Mouse (Mus musculus) MEL (cell line): ENCODE measurements around the gene Coro1b. TPM values are rescaled to one million over a fixed set of nuclear protein-coding genes. Genes with fewer than 3 reads are reported as not detected.

Experiments used
- DNase-seq: peaks from one replicate; pipeline ENCODE4 v3.0.0; 2011; ENCODE audit warnings: low read depth, low spot score
- H3K27ac ChIP-seq: 2 replicates; pipeline ENCODE4 v1.5.1; 2012; ENCODE audit warnings: low read depth, mild to moderate bottlenecking, control low read depth, low read length, moderate library complexity; ENCODE audit not compliant: control insufficient read depth
- H3K27me3 ChIP-seq, 2 experiments: fragments of 150-350 bp in 1 of 2; sonication (generic) in 1 of 2; 2 replicates each; pipeline ENCODE4 v1.6.1; 2012; ENCODE audit warnings: low read length in 2 of 2, mild to moderate bottlenecking in 2 of 2, improper control_type of control experiment in 1 of 2, moderate library complexity in 1 of 2; ENCODE audit not compliant: insufficient read depth in 2 of 2, control insufficient read depth in 1 of 2
- H3K36me3 ChIP-seq, 2 experiments: 2 replicates each; pipeline ENCODE4 v1.6.1; 2012 to 2014; ENCODE audit warnings: low read length in 2 of 2, improper control_type of control experiment in 1 of 2, inconsistent platforms in 1 of 2, mild to moderate bottlenecking in 1 of 2; ENCODE audit not compliant: insufficient read depth in 2 of 2, control insufficient read depth in 1 of 2
- H3K4me1 ChIP-seq, 2 experiments: fragments of 150-350 bp in 1 of 2; sonication (generic) in 1 of 2; 2 replicates each; pipeline ENCODE4 v1.6.1; 2012; ENCODE audit warnings: low read length in 2 of 2, improper control_type of control experiment in 1 of 2, mild to moderate bottlenecking in 1 of 2; ENCODE audit not compliant: insufficient read depth in 2 of 2, control insufficient read depth in 1 of 2
- H3K4me3 ChIP-seq, 2 experiments: fragments of 150-350 bp in 1 of 2; sonication (generic) in 1 of 2; 2 replicates each; pipeline ENCODE4 v1.5.1; 2012; ENCODE audit warnings: low read depth in 2 of 2, low read length in 2 of 2, mild to moderate bottlenecking in 2 of 2, moderate library complexity in 2 of 2, control low read depth in 1 of 2, improper control_type of control experiment in 1 of 2; ENCODE audit not compliant: control insufficient read depth in 1 of 2, insufficient read depth in 1 of 2
- H3K79me2 ChIP-seq: 2 replicates; pipeline ENCODE4 v1.6.1; 2012; ENCODE audit warnings: mild to moderate bottlenecking, low read length, moderate library complexity; ENCODE audit not compliant: control insufficient read depth, poor library complexity, insufficient read depth
- H3K9ac ChIP-seq: 2 replicates; pipeline ENCODE4 v1.6.1; 2012; ENCODE audit warnings: low read depth, mild to moderate bottlenecking, control low read depth, low read length, moderate library complexity; ENCODE audit not compliant: control insufficient read depth, poor library complexity, severe bottlenecking
- H3K9me3 ChIP-seq: fragments of 150-350 bp; sonication (generic); replicated peaks from 2 replicates; pipeline ENCODE4 v1.6.1; 2012; ENCODE audit warnings: mild to moderate bottlenecking, low read length, improper control_type of control experiment, moderate library complexity; ENCODE audit not compliant: insufficient read depth
- CHD1 ChIP-seq: IDR thresholded peaks from 2 replicates; pipeline ENCODE4 v1.6.1; 2012; ENCODE audit warnings: low read depth, mild to moderate bottlenecking, inconsistent platforms, low read length, improper control_type of control experiment
- CTCF ChIP-seq, 3 experiments: IDR thresholded peaks in 2 of 3; conservative IDR thresholded peaks in 1 of 3; 2 replicates each; pipeline ENCODE4 v1.5.1; 2011 to 2012; ENCODE audit warnings: low read length in 3 of 3, low read depth in 2 of 3, mild to moderate bottlenecking in 2 of 3, improper control_type of control experiment in 1 of 3, inconsistent platforms in 1 of 3, mixed read lengths in 1 of 3, moderate library complexity in 1 of 3; ENCODE audit not compliant: control insufficient read depth in 1 of 3, insufficient read depth in 1 of 3, poor library complexity in 1 of 3, severe bottlenecking in 1 of 3
- E2F4 ChIP-seq: IDR thresholded peaks from 2 replicates; pipeline ENCODE4 v1.6.1; 2011; ENCODE audit warnings: low read depth, low read length, improper control_type of control experiment, borderline replicate concordance
- HCFC1 ChIP-seq: IDR thresholded peaks from 2 replicates; pipeline ENCODE4 v1.6.1; 2012; ENCODE audit warnings: low read depth, mild to moderate bottlenecking, inconsistent platforms, low read length, improper control_type of control experiment, moderate library complexity
- MEF2A ChIP-seq: IDR thresholded peaks from 2 replicates; pipeline ENCODE4 v1.6.1; 2014; ENCODE audit warnings: low read depth, mild to moderate bottlenecking, inconsistent platforms, low read length, improper control_type of control experiment; ENCODE audit not compliant: poor library complexity, insufficient replicate concordance, severe bottlenecking; ENCODE audit errors: extremely low read depth
- POLR2A ChIP-seq, 2 experiments: IDR thresholded peaks; 2 replicates each; pipeline ENCODE4 v1.6.1; 2011 to 2012; ENCODE audit warnings: low read length in 2 of 2, mild to moderate bottlenecking in 2 of 2, control low read depth in 1 of 2, improper control_type of control experiment in 1 of 2, low read depth in 1 of 2, moderate library complexity in 1 of 2; ENCODE audit not compliant: control insufficient read depth in 1 of 2, insufficient read depth in 1 of 2, poor library complexity in 1 of 2
- POLR2AphosphoS2 ChIP-seq: IDR thresholded peaks from 2 replicates; pipeline ENCODE4 v1.6.1; 2011; ENCODE audit warnings: low read length, improper control_type of control experiment
- RCOR1 ChIP-seq: IDR thresholded peaks from 2 replicates; pipeline ENCODE4 v1.6.1; 2012; ENCODE audit warnings: low read depth, mild to moderate bottlenecking, inconsistent platforms, low read length, improper control_type of control experiment
- TBP ChIP-seq: IDR thresholded peaks from 2 replicates; pipeline ENCODE4 v1.8.0; 2011; ENCODE audit warnings: low read depth, low read length, improper control_type of control experiment
- UBTF ChIP-seq: IDR thresholded peaks from 2 replicates; pipeline ENCODE4 v1.6.1; 2012; ENCODE audit warnings: low read depth, mild to moderate bottlenecking, inconsistent platforms, low read length, improper control_type of control experiment, moderate library complexity, borderline replicate concordance; ENCODE audit not compliant: insufficient read depth
- polyA plus RNA-seq, 2 experiments: library from polyadenylated mRNA; stranded (reverse) in 1 of 2; unstranded in 1 of 2; fragments of >175 nt in 1 of 2; fragments of >200 nt in 1 of 2; gene quantifications; 2 replicates each; pipeline versions ENCODE4 v1.2.1 to v1.2.4; 2012; ENCODE audit warnings: low replicate concordance in 2 of 2, low read depth in 1 of 2; ENCODE audit not compliant: insufficient read length in 2 of 2, insufficient read depth in 1 of 2, missing spikeins in 1 of 2
- total RNA-seq: library from RNA; depleted of rRNA; stranded (reverse); fragments of 300-350 nt; gene quantifications from 2 replicates; pipeline ENCODE4 v1.2.3, GENCODE M21; 2012

The Coro1b gene
- total and polyA plus RNA-seq, 3 experiments = 55.5 to 111 TPM; not detected in 1

- no peak overlapping the region for H3K4me3 ChIP-seq
- H3K79me2 ChIP-seq = peaks cover 8% of the 10 kb centered on the region
- H3K4me1 ChIP-seq = peaks cover 0 to 18% of the 10 kb centered on the region in 2 experiments; a peak in 3 of 4 replicates
- H3K9ac ChIP-seq = no peak overlapping the region
- TF ChIP-seq CHD1 = no peak
- no peak for TF ChIP-seq RCOR1
- no peak for TF ChIP-seq UBTF
- TF ChIP-seq HCFC1 = no peak
- no peak overlapping the region for H3K27ac ChIP-seq
- no peaks in the 10 kb centered on the region for H3K27me3 ChIP-seq
- H3K9me3 ChIP-seq = no peaks in the 10 kb centered on the region
- peaks cover 0 to 4% of the 10 kb centered on the region in 2 experiments; a peak in 1 of 4 replicates for H3K36me3 ChIP-seq
- no peak for DNase-seq
Measured at GRCm38 (mm10) chr19:4101466-4101865, 47.0 kb upstream of the Coro1b start.

GRCm38 (mm10) chr19:4102049-4102448 lies 46.4 kb upstream of the Coro1b start:
- no peak overlapping the region for H3K9ac ChIP-seq
- no peak overlapping the region for H3K4me3 ChIP-seq

GRCm38 (mm10) chr19:4102626-4103025 lies 45.8 kb upstream of the Coro1b start:
- Histone ChIP-seq H3K27me3 (no peaks in the 10 kb centered on the region), H3K36me3 (peaks cover 0 to 4% of the 10 kb centered on the region in 2 experiments; a peak in 1 of 4 replicates)

More at GRCm38 (mm10) chr19:4102049-4102448, 46.4 kb upstream of the Coro1b start:
- H3K9me3 ChIP-seq = no peaks in the 10 kb centered on the region
- peaks cover 6% of the 10 kb centered on the region for H3K79me2 ChIP-seq
- peaks cover 0 to 4% of the 10 kb centered on the region in 2 experiments; a peak in 1 of 4 replicates for H3K36me3 ChIP-seq
- peaks cover 0 to 18% of the 10 kb centered on the region in 2 experiments; a peak in 3 of 4 replicates for H3K4me1 ChIP-seq
- no peak for DNase-seq
- H3K27ac ChIP-seq = no peak overlapping the region
- no peaks in the 10 kb centered on the region for H3K27me3 ChIP-seq
- TF ChIP-seq TBP = no peak
- TF ChIP-seq, all 39 proteins: peak for 0

GRCm38 (mm10) chr19:4103294-4103693 lies 45.1 kb upstream of the Coro1b start:
- H3K9me3 ChIP-seq = no peaks in the 10 kb centered on the region
- H3K4me3 ChIP-seq = no peak overlapping the region
- TF ChIP-seq E2F4 (no peak), MEF2A (no peak), POLR2AphosphoS2 (no peak), CTCF (IDR thresholded peaks at IDR 0.05 in 2 of 3, conservative IDR thresholded peaks at IDR 0.05 in 1 of 3; ENCODE audit: control insufficient read depth in 1 of 3, insufficient read depth in 1 of 3, low read depth in 2 of 3, low read length in 3 of 3, poor library complexity in 1 of 3, severe bottlenecking in 1 of 3) (no peak)
- TF ChIP-seq, all 39 proteins: peak for 0
- no peak for DNase-seq
- no peaks in the 10 kb centered on the region for H3K27me3 ChIP-seq
- no peak overlapping the region for H3K27ac ChIP-seq
- peaks cover 0 to 2% of the 10 kb centered on the region in 2 experiments; a peak in 1 of 4 replicates for H3K36me3 ChIP-seq
- peaks cover 6% of the 10 kb centered on the region for H3K79me2 ChIP-seq
- peaks cover 0 to 11% of the 10 kb centered on the region in 2 experiments; a peak in 2 of 4 replicates for H3K4me1 ChIP-seq
- no peak overlapping the region for H3K9ac ChIP-seq

More at GRCm38 (mm10) chr19:4102626-4103025, 45.8 kb upstream of the Coro1b start:
- Histone ChIP-seq H3K27ac (no peak overlapping the region), H3K79me2 (peaks cover 6% of the 10 kb centered on the region), H3K4me3 (no peak overlapping the region), H3K4me1 (peaks cover 0 to 18% of the 10 kb centered on the region in 2 experiments; a peak in 3 of 4 replicates), H3K9ac (no peak overlapping the region), H3K9me3 (no peaks in the 10 kb centered on the region)
- DNase-seq = no peak
- TF ChIP-seq HCFC1 = no peak
- no peak for TF ChIP-seq RCOR1
- TF ChIP-seq MEF2A = no peak
- TF ChIP-seq POLR2A (IDR thresholded peaks at IDR 0.05; ENCODE audit: control insufficient read depth in 1 of 2, insufficient read depth in 1 of 2, low read depth in 1 of 2, low read length in 2 of 2, poor library complexity in 1 of 2) = no peak
